In genomic region chr6:8472915-8473314, GRCm38 (mm10) we compare ENCODE assay signal across 10 mouse cellular contexts. TPM values are rescaled to one million over a fixed set of nuclear protein-coding genes. Genes with fewer than 3 reads are reported as not detected.
A peak's percentile ranks its signal among the peaks of the same experiment; 100 is the strongest.
DNase-seq lines count a peak whose midpoint lies in the region; ATAC-seq and TF ChIP-seq lines count a peak whose summit lies in the region.
"Had no signal": no experiment of that assay in that cellular context is flagged by ENCODE, and none has a peak within 500 bp of the region (broad histone marks: within the 10 kb centered on the region; RNA-seq: fewer than 3 reads in every experiment).

No protein-coding gene starts in this region.

- no peaks in the 10 kb centered on the region for H3K79me2 ChIP-seq in heart, adult 2 months (replicated peaks; ENCODE audit: control insufficient read depth, insufficient read depth, low read length)

- H3K4me1 ChIP-seq in midbrain, embryonic 11.5 days (ENCODE audit: control insufficient read depth, insufficient read depth, low read length), result no peaks in the 10 kb centered on the region
- 0 out of 2 replicates have a peak, but pooled peaks cover 2% of the 10 kb centered on the region for H3K4me1 ChIP-seq in midbrain, embryonic 15.5 days
- peaks cover 9% of the 10 kb centered on the region for H3K4me1 ChIP-seq in heart, adult 2 months (ENCODE audit: control insufficient read depth, insufficient read depth, low read length)
- H3K4me1 ChIP-seq in midbrain, embryonic 10.5 days, result peaks cover 4% of the 10 kb centered on the region
- H3K4me1 ChIP-seq: megakaryocyte, embryonic 14.5 days had no signal

- WGBS in midbrain, embryonic 11.5 days, result 79% methylated on average over 5 of the region's 5 CpGs
- 82% methylated on average over 5 of the region's 5 CpGs for WGBS in midbrain, embryonic 15.5 days
- WGBS in heart, adult 2 months, result 8% methylated on average over 5 of the region's 5 CpGs
- WGBS in midbrain, embryonic 10.5 days, result 79% methylated on average over 5 of the region's 5 CpGs

- H3K4me3 ChIP-seq in midbrain, embryonic 11.5 days (ENCODE audit: low read depth, low read length), result no peak overlapping the region
- no peak overlapping the region for H3K4me3 ChIP-seq in midbrain, embryonic 15.5 days
- H3K4me3 ChIP-seq in heart, adult 2 months, result no peak overlapping the region
- H3K4me3 ChIP-seq in midbrain, embryonic 10.5 days, result no peak overlapping the region
- H3K4me3 ChIP-seq: megakaryocyte, embryonic 14.5 days had no signal

- no peak overlapping the region for H3K9ac ChIP-seq in midbrain, embryonic 11.5 days (ENCODE audit: low read length)
- no peak overlapping the region for H3K9ac ChIP-seq in midbrain, embryonic 15.5 days
- H3K9ac ChIP-seq in heart, adult 2 months (ENCODE audit: low read depth, low read length), result no peak overlapping the region

- ATAC-seq in midbrain, embryonic 11.5 days (ENCODE audit: low FRiP score), result no peak
- ATAC-seq in midbrain, embryonic 15.5 days (replicated peaks), result no peak

- TF ChIP-seq EP300 in heart, adult 2 months (IDR thresholded peaks at IDR 0.05; ENCODE audit: insufficient read depth, low read depth, low read length), result peak; percentile 83; the same call in 1 of the 2 replicates

- DNase-seq in midbrain, embryonic 11.5 days (ENCODE audit: low spot score, missing footprints), result peak; percentile 57
- peak; percentile 51 to 67 for DNase-seq in heart, adult 2 months
- peak; percentile 47 for DNase-seq in kidney, postnatal 10 days
- DNase-seq in skeletal muscle tissue, adult 2 months (ENCODE audit: low read depth, low spot score), result peak; percentile 59
- no peak for DNase-seq in thymus, postnatal 25 days
- DNase-seq in midbrain, embryonic 10.5 days (ENCODE audit: low spot score), result no peak
- no peak for DNase-seq in B cell, adult 2 months
- DNase-seq: embryo, embryonic 11 days had no signal

- no peak for TF ChIP-seq POLR2A in heart, adult 2 months (IDR thresholded peaks at IDR 0.05; ENCODE audit: insufficient read depth, low read depth, low read length)

- no peak overlapping the region for H3K27ac ChIP-seq in midbrain, embryonic 11.5 days (ENCODE audit: low read depth, low read length)
- H3K27ac ChIP-seq in midbrain, embryonic 15.5 days, result no peak overlapping the region
- H3K27ac ChIP-seq in heart, adult 2 months, result peak overlapping the region; percentile 62
- no peak overlapping the region for H3K27ac ChIP-seq in midbrain, embryonic 10.5 days (replicated peaks)

- no peaks in the 10 kb centered on the region for H3K36me3 ChIP-seq in midbrain, embryonic 11.5 days (ENCODE audit: control insufficient read depth, insufficient read depth, low read length)
- H3K36me3 ChIP-seq in midbrain, embryonic 15.5 days (replicated peaks), result no peaks in the 10 kb centered on the region
- peaks cover 9% of the 10 kb centered on the region for H3K36me3 ChIP-seq in heart, adult 2 months (ENCODE audit: control insufficient read depth, insufficient read depth, low read length)
- H3K36me3 ChIP-seq in midbrain, embryonic 10.5 days, result no peaks in the 10 kb centered on the region

- no peaks in the 10 kb centered on the region for H3K9me3 ChIP-seq in midbrain, embryonic 11.5 days (ENCODE audit: control insufficient read depth, low read length)
- no peaks in the 10 kb centered on the region for H3K9me3 ChIP-seq in midbrain, embryonic 15.5 days
- no peaks in the 10 kb centered on the region for H3K9me3 ChIP-seq in midbrain, embryonic 10.5 days (replicated peaks)
- H3K9me3 ChIP-seq: megakaryocyte, embryonic 14.5 days had no signal

- no peaks in the 10 kb centered on the region for H3K27me3 ChIP-seq in midbrain, embryonic 11.5 days (ENCODE audit: control insufficient read depth, insufficient read depth, low read length)
- H3K27me3 ChIP-seq in midbrain, embryonic 15.5 days (replicated peaks), result no peaks in the 10 kb centered on the region
- no peaks in the 10 kb centered on the region for H3K27me3 ChIP-seq in heart, adult 2 months (ENCODE audit: control insufficient read depth, insufficient read depth, low read length)
- H3K27me3 ChIP-seq in midbrain, embryonic 10.5 days (ENCODE audit: low read depth, poor library complexity, severe bottlenecking), result peaks cover 8% of the 10 kb centered on the region; the same call in 1 of the 2 replicates

- TF ChIP-seq CTCF in heart, adult 2 months (IDR thresholded peaks at IDR 0.05), result 0 out of 2 replicates have a peak, but pooled peaks have one; percentile 14

- H3K4me2 ChIP-seq in midbrain, embryonic 11.5 days, result no peak overlapping the region
- H3K4me2 ChIP-seq in midbrain, embryonic 15.5 days, result no peak overlapping the region

- intact Hi-C loops in heart, adult 2 months (cut with DNase I), result no loop called here

RNA-seq across cellular contexts. Expression of gene Glcci1, which starts 36.5 kb away (rescaled TPM):
- 16.5 and 18.2 TPM in 2 replicates for polyA plus RNA-seq in midbrain, embryonic 11.5 days (2014; fragmentation: Nextera tagmentation; extraction: Ambion mirVana)
- 7.6 and 8.6 TPM in 2 replicates for polyA plus RNA-seq in midbrain, embryonic 15.5 days (2015; fragmentation: Nextera tagmentation; extraction: Ambion mirVana)
- 10 to 100 TPM in 1 of 2 experiments, 1 to 10 TPM in 1; 9.0 to 10.7 TPM for total RNA-seq in heart, adult 2 months (2021)
- 1.7 and 3.2 TPM in 2 replicates for polyA plus RNA-seq in heart, adult 2 months (2012; rRNA removed)
- 6.2 and 8.8 TPM in 2 replicates for polyA plus RNA-seq in midbrain, embryonic 10.5 days (2016; fragmentation: Nextera tagmentation; extraction: Ambion mirVana)

Comparison
In these comparisons a context has a peak if more than half of its experiments do, and no peak if none do; other contexts are left out.
1. DNase-seq: peak in midbrain, embryonic 11.5 days (single experiment), heart, adult 2 months (2 of 2), kidney, postnatal 10 days (single experiment) and skeletal muscle tissue, adult 2 months (single experiment); none in thymus, postnatal 25 days (single experiment), midbrain, embryonic 10.5 days (single experiment) and B cell, adult 2 months (0 of 2).